Mouse (Mus musculus): ENCODE results near the gene Sema4d.

Gene Sema4d

DNA sequence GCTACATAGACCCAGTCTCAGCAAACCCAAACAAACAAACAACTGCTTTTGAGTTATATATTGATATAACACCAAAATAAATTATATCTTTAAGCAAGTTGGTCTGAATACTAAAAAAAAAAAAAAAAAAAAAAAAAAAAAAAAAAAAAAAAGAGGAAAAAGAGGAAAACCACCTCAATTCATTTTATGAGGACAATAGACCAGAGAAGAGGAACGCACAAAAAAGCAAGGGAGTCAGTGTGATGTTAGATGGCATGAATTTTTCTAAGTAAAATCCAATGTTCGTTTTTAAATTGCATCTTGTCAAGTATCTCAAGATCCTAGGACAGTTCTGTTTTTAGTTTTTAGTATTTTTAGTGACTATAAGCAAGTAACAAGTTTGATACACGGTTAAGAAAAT is 152.1 kb downstream of the Sema4d start:
- no peak for DNase-seq (ENCODE audit: low spot score)

DNA sequence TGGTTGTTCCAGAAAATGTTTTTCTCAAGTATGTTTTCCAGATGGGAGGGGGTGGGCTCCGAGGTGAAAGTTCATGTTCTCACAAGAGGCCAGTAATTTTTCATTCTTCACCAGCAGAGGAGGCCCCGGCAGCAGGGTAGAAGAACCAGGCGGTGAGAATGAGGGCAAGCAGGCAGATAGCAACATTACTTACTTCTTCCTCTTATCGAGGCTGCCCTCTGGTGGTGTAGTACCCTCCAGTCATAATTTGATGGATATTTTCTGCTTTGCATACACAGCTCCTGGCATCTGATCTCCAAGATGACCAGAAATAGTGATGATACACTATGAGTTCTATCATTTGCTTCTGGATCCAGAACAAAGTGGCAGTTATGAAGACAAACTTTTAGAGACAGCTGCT is 154.6 kb downstream of the Sema4d start:
- DNase-seq (ENCODE audit: low spot score) = no peak
